Mouse (Mus musculus): Measurements from ENCODE around the gene Arl4c. TPM values are rescaled to one million over a fixed set of nuclear protein-coding genes. Genes with fewer than 3 reads are reported as not detected.

Arl4c gene
- polyA plus RNA-seq, 1 experiment from 2014 or later, result 3.0 TPM

DNA sequence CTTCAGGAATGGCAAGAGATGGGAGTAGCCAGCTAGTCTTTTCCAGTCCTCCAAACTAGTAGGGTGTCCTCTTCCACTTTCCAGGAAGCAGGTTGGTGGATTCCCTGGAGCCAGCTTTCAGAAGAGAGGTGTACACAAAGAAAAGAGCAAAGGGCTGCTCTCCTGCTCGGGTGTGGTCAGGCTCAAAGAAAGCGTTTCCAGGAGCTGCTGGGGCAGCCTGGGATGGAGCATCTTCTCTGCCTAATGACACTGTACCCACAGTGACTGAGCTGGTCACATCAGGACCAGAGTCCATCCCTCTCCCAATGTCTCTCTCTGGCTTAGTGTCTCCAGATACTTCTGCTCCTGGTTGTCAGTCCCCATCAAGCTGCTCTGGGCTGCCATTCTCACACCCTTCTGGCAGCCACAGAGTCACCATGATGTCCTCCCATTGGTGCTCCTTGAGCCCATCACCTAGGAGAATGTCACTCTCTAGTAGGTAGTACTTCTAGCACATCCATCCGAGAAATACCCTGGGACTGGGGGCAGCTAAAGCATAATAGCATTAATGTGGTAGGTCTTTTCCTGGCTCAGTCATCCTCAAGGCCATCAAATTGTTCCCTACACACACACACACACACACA is 46.4 kb downstream of the Arl4c start:
- Histone ChIP-seq H3K4me3 (ENCODE audit: low read depth, low read length) (no peak overlapping the region), H3K4me1 (ENCODE audit: control insufficient read depth, insufficient read depth, low read length) (peaks cover 5% of the 10 kb centered on the region; the same call in 1 of the 2 replicates), H3K9ac (ENCODE audit: low read depth, low read length) (no peak overlapping the region), H3K36me3 (ENCODE audit: control insufficient read depth, insufficient read depth, low read length) (no peaks in the 10 kb centered on the region), H3K27ac (ENCODE audit: low read depth, low read length) (no peak overlapping the region), H3K27me3 (ENCODE audit: control insufficient read depth, insufficient read depth, low read length) (no peaks in the 10 kb centered on the region), H3K9me3 (replicated peaks; ENCODE audit: control insufficient read depth, low read length) (no peaks in the 10 kb centered on the region), H3K4me2 (no peak overlapping the region)
- no peak for ATAC-seq (replicated peaks; ENCODE audit: insufficient number of reproducible peaks, low FRiP score, low TSS enrichment)
- WGBS (ENCODE audit: insufficient replicate concordance), result 73% methylated on average over 3 of the region's 3 CpGs

DNA sequence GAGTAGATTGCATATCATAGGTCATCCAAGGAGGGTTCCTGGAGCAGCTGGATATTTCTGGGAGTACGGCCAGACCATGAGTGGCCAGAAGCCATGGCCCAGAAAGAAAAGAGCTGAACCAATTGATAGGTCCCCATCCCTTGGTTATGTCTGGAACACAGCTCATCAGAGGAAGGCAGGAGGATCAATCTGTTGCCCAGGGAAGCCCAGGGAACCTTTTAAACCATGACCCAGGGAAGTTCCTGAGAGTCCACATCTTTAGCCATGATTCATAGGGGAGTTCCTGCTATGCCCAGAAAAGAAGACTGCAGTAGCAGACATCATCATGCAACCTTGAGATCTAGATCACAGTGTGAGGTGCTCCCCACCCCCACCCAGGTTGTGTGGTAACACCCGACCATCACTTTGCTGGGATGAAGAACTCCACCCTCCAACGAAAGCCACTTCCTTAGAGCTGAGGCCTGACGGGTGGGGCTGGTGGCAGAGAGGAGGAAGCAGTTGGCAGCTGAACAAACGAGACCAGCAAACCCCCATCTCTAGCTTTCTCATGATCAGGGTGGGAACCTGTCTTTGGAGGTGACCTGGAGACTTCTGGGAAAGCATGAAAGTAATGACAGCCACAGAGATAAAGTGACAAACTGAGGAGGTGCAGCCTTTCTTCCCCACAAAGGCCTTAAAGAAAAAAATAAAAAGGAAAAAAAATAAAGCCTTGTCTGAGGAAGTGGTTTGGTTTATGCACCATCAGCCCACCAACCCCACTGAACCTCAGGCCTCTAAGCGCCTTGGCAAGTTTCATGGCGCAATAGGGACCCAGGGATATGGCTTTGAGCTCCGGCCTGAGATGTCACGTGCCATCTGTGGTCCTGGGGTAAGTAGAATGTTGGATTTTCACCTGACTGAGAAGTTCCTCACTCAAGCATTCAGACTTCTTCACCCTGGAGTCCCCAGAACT is 47.2 kb downstream of the Arl4c start:
- Histone ChIP-seq H3K4me1 (ENCODE audit: control insufficient read depth, insufficient read depth, low read length) (peaks cover 5% of the 10 kb centered on the region; the same call in 1 of the 2 replicates), H3K9me3 (replicated peaks; ENCODE audit: control insufficient read depth, low read length) (no peaks in the 10 kb centered on the region), H3K27me3 (ENCODE audit: control insufficient read depth, insufficient read depth, low read length) (no peaks in the 10 kb centered on the region), H3K4me3 (ENCODE audit: low read depth, low read length) (no peak overlapping the region), H3K36me3 (ENCODE audit: control insufficient read depth, insufficient read depth, low read length) (no peaks in the 10 kb centered on the region), H3K4me2 (no peak overlapping the region), H3K9ac (ENCODE audit: low read depth, low read length) (no peak overlapping the region), H3K27ac (ENCODE audit: low read depth, low read length) (no peak overlapping the region)
- no peak for ATAC-seq (replicated peaks; ENCODE audit: insufficient number of reproducible peaks, low FRiP score, low TSS enrichment)
- WGBS (ENCODE audit: insufficient replicate concordance), result 65% methylated on average over 9 of the region's 9 CpGs

DNA sequence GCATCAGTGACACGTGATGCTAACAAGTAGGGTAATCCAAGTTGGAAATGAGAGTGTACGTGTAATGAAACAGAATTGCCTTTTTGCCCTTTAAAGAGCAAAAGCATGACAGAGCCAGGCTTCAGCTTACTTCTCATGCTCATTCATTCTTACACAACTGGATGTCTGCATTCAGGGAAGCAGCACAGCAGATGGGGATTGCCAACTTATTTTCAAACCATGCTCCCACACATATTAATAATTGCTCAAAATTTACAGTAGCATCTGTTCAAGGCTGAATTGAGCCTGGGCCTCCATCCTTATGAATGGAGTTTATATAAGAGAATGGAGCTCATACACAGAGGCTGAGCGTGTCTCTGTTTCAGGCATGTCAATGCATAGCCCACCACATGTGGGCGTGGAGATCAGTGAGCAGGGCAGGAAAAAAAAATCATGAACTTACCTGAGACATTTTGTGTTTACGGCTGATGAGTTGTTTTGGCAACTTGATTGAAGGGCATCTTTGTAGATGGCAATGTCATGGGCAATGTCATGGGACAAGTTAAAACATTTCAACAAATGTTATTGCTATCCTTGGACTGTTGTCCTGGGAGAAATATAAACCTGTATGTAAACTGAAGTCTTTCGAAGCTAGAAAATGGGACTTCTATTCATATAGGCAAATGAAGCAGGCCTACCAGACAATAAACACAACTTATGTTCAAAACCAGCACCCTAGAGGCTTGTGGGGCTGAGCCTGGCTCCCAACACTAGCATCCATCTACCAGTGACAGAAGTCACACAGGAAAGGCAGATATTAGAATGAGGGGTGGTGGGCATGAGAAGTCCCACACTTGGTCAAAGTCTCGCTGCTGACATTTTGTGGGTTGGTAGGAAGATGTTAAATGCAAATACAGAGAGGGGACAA is 48.2 kb downstream of the Arl4c start:
- no peak for ATAC-seq (replicated peaks; ENCODE audit: insufficient number of reproducible peaks, low FRiP score, low TSS enrichment)
- no peaks in the 10 kb centered on the region for H3K27me3 ChIP-seq (ENCODE audit: control insufficient read depth, insufficient read depth, low read length)
- WGBS (ENCODE audit: insufficient replicate concordance), result 81% methylated on average over 7 of the region's 7 CpGs

DNA sequence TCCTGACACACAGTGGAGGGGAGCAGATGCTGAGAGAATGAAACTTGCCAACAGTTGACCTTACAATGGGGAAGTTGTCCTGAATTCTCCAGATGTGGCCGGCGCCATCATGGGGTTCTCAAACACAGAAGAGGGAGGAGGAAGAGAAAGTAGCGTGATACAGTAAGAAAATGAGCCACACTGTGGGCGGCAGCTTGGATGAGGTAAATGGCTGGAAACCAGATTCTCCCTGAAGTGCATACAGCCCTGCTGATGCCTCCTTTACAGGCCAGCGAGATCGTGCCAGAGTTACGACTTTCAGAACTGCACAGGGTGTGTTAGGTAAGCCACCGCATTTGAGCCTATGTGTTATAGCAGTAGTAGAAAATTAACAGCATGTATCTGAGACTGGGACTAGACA is 49.3 kb downstream of the Arl4c start:
- Histone ChIP-seq H3K27ac (ENCODE audit: low read depth, low read length) (no peak overlapping the region), H3K27me3 (ENCODE audit: control insufficient read depth, insufficient read depth, low read length) (no peaks in the 10 kb centered on the region), H3K36me3 (ENCODE audit: control insufficient read depth, insufficient read depth, low read length) (no peaks in the 10 kb centered on the region), H3K4me2 (no peak overlapping the region), H3K4me3 (ENCODE audit: low read depth, low read length) (no peak overlapping the region), H3K9ac (ENCODE audit: low read depth, low read length) (no peak overlapping the region), H3K4me1 (ENCODE audit: control insufficient read depth, insufficient read depth, low read length) (no peaks in the 10 kb centered on the region), H3K9me3 (replicated peaks; ENCODE audit: control insufficient read depth, low read length) (no peaks in the 10 kb centered on the region)
- 85% methylated on average over 8 of the region's 8 CpGs for WGBS (ENCODE audit: insufficient replicate concordance)
- ATAC-seq (replicated peaks; ENCODE audit: insufficient number of reproducible peaks, low FRiP score, low TSS enrichment), result no peak

More for the DNA sequence above, 48.2 kb downstream of the Arl4c start:
- no peak overlapping the region for H3K4me3 ChIP-seq (ENCODE audit: low read depth, low read length)
- H3K4me1 ChIP-seq (ENCODE audit: control insufficient read depth, insufficient read depth, low read length), result peaks cover 5% of the 10 kb centered on the region; the same call in 1 of the 2 replicates
- H3K4me2 ChIP-seq, result no peak overlapping the region
- H3K9me3 ChIP-seq (replicated peaks; ENCODE audit: control insufficient read depth, low read length), result no peaks in the 10 kb centered on the region
- no peak overlapping the region for H3K27ac ChIP-seq (ENCODE audit: low read depth, low read length)
- no peak overlapping the region for H3K9ac ChIP-seq (ENCODE audit: low read depth, low read length)
- H3K36me3 ChIP-seq (ENCODE audit: control insufficient read depth, insufficient read depth, low read length), result no peaks in the 10 kb centered on the region

DNA sequence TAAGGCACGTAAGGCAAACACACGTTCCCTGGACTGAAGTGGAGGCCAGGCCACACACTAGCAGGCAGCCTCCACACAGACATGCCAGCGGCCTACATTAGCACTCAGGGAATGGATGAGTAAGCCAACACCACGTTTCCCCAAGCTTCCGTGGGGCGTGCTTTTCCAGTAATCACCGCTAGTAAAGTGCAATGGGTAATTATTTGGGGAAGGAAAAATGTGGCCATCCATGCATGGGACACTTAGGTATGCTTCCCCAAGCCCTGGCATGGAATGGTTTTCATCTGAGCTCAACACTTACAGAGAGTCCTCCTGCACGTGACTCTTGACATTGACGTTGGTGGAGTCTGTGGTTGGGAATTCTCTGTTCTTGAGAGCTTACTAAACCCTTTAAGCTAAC is 50.4 kb downstream of the Arl4c start:
- Histone ChIP-seq H3K9ac (ENCODE audit: low read depth, low read length) (no peak overlapping the region), H3K36me3 (ENCODE audit: control insufficient read depth, insufficient read depth, low read length) (no peaks in the 10 kb centered on the region), H3K4me2 (no peak overlapping the region), H3K4me1 (ENCODE audit: control insufficient read depth, insufficient read depth, low read length) (no peaks in the 10 kb centered on the region), H3K4me3 (ENCODE audit: low read depth, low read length) (no peak overlapping the region), H3K27me3 (ENCODE audit: control insufficient read depth, insufficient read depth, low read length) (no peaks in the 10 kb centered on the region), H3K9me3 (replicated peaks; ENCODE audit: control insufficient read depth, low read length) (no peaks in the 10 kb centered on the region), H3K27ac (ENCODE audit: low read depth, low read length) (no peak overlapping the region)
- WGBS (ENCODE audit: insufficient replicate concordance), result 71% methylated on average over 9 of the region's 9 CpGs
- no peak for ATAC-seq (replicated peaks; ENCODE audit: insufficient number of reproducible peaks, low FRiP score, low TSS enrichment)

DNA sequence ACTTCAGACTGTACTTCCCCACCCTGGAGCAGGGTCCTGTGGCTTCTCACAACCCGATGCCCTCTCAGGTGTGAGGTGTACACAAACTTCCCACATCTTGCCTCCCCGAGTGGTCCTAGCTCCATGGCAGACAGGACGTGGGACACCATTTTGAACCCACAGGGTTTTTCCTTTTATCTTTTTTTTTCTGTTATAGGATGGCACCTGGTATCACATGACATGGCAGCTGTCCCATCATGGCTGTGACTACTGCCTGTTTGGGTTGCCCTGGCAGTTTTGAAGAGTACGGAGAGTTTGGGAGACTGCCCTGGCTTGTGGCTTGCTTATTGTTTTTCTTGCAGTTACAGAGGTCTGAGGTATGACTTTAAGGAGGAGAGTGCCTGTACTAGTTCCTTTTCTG is 53.3 kb downstream of the Arl4c start:
- Histone ChIP-seq H3K9ac (ENCODE audit: low read depth, low read length) (no peak overlapping the region), H3K36me3 (ENCODE audit: control insufficient read depth, insufficient read depth, low read length) (no peaks in the 10 kb centered on the region), H3K4me2 (no peak overlapping the region), H3K4me3 (ENCODE audit: low read depth, low read length) (no peak overlapping the region), H3K27me3 (ENCODE audit: control insufficient read depth, insufficient read depth, low read length) (no peaks in the 10 kb centered on the region), H3K4me1 (ENCODE audit: control insufficient read depth, insufficient read depth, low read length) (no peaks in the 10 kb centered on the region), H3K9me3 (replicated peaks; ENCODE audit: control insufficient read depth, low read length) (no peaks in the 10 kb centered on the region), H3K27ac (ENCODE audit: low read depth, low read length) (no peak overlapping the region)
- no peak for ATAC-seq (replicated peaks; ENCODE audit: insufficient number of reproducible peaks, low FRiP score, low TSS enrichment)
- WGBS (ENCODE audit: insufficient replicate concordance), result 84% methylated on average over 4 of the region's 4 CpGs

DNA sequence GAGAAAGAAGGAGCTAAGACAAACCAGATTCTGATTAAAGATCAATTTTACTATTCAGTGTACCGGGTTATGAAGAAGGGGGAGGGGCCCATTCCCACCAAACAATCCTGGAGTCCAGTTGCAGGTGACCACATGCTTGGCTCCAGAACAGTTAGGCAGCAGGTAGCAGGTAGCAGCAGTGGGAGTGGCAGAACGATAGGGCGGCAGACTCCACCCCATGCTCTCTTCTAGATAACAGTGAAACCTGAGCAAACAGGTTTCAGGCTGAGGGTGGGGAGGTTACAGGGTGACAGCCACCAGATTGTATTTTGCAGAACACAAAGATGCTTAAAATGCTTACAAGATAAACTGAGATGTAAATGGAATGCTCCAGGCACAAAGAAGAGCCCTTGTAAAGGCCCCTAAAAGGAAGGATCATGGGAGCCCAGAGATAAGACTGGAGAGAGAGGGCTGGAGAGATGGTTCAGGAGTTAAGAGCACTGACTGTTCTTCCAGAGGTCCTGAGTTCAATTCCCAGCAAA is 56.4 kb downstream of the Arl4c start:
- H3K4me2 ChIP-seq, result no peak overlapping the region
- no peaks in the 10 kb centered on the region for H3K36me3 ChIP-seq (ENCODE audit: control insufficient read depth, insufficient read depth, low read length)
- H3K27me3 ChIP-seq (ENCODE audit: control insufficient read depth, insufficient read depth, low read length), result no peaks in the 10 kb centered on the region
- H3K9ac ChIP-seq (ENCODE audit: low read depth, low read length), result no peak overlapping the region
- H3K4me3 ChIP-seq (ENCODE audit: low read depth, low read length), result no peak overlapping the region
- ATAC-seq (replicated peaks; ENCODE audit: insufficient number of reproducible peaks, low FRiP score, low TSS enrichment), result no peak
- 40% methylated on average over 3 of the region's 3 CpGs for WGBS (ENCODE audit: insufficient replicate concordance)
- H3K9me3 ChIP-seq (replicated peaks; ENCODE audit: control insufficient read depth, low read length), result no peaks in the 10 kb centered on the region
- H3K27ac ChIP-seq (ENCODE audit: low read depth, low read length), result no peak overlapping the region
- H3K4me1 ChIP-seq (ENCODE audit: control insufficient read depth, insufficient read depth, low read length), result no peaks in the 10 kb centered on the region

DNA sequence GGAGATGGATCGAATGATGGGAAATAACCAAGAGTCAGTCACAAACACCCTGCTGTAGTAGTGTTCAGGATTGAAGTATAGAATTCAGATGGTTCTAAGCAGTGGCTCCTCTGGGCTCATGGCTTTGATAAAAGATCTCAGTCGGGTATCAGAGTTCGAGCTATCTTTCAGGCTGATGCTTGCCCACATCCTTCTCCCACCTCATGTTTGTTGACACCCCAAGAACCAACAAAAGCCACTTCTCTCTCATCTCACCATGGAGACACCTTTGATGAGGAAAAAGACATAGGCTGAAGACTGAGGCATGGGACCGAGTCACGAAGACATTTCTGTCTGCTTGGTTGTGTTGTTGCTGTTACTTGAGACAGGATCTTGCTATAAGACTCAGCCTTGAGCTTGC is 57.6 kb downstream of the Arl4c start:
- 81% methylated on average over 5 of the region's 5 CpGs for WGBS (ENCODE audit: insufficient replicate concordance)
- no peak overlapping the region for H3K27ac ChIP-seq (ENCODE audit: low read depth, low read length)
- no peak overlapping the region for H3K4me3 ChIP-seq (ENCODE audit: low read depth, low read length)
- H3K27me3 ChIP-seq (ENCODE audit: control insufficient read depth, insufficient read depth, low read length), result no peaks in the 10 kb centered on the region
- H3K9me3 ChIP-seq (replicated peaks; ENCODE audit: control insufficient read depth, low read length), result no peaks in the 10 kb centered on the region
- no peak overlapping the region for H3K9ac ChIP-seq (ENCODE audit: low read depth, low read length)
- H3K4me2 ChIP-seq, result no peak overlapping the region
- H3K4me1 ChIP-seq (ENCODE audit: control insufficient read depth, insufficient read depth, low read length), result peaks cover 9% of the 10 kb centered on the region
- no peaks in the 10 kb centered on the region for H3K36me3 ChIP-seq (ENCODE audit: control insufficient read depth, insufficient read depth, low read length)
- ATAC-seq (replicated peaks; ENCODE audit: insufficient number of reproducible peaks, low FRiP score, low TSS enrichment), result no peak

All from heart, embryonic 11.5 days (tissue).